Mouse (Mus musculus): ENCODE results near the gene Epha4. TPM values are rescaled to one million over a fixed set of nuclear protein-coding genes. Genes with fewer than 3 reads are reported as not detected.

The Epha4 gene
- total and polyA plus RNA-seq, 3 experiments: 25.4 to 45.5 (median 28.4) TPM

DNA sequence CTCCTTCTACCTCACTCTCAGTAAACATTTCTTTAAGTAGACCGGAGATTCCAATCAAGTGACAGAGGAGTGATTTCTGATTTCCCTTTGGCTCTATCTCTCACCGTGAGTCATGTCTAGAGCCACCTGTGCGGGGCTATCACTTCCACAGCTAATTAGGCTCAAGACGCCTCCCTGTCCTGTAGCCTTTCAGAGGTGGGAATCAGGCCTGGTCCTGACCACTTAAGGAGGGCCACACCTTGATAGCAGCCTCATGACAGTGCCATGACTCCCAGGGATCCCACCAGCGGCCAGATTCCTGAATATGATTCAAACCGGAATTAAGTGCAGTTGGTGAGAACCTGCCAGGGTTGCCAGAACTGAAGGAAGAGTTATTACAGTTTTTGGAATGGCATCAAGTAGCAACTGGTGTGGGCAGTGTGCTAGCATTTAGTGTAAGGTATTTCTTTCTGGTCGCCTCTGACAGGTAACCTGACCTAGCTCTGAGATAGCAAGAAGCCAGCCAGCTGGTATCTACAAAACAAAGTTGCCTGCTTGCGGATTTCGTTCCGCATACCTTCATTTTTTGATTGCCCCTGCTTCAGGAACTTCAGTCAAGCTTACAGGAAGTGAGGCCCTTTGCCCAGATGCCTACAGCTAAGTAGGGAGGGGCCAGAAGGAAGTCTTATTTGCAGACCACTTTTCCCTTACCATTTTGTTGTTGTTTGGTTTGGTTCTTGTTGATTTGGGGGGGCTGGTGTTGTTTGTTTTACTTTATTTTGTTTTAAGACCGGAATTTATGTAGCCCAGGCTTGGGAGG is 53.9 kb downstream of the Epha4 start:
- peak in 1 of 2 experiments; percentile 8 for DNase-seq
- peaks cover 18% of the 10 kb centered on the region for H3K36me3 ChIP-seq (ENCODE audit: control insufficient read depth, insufficient read depth, low read length)
- no peak overlapping the region for H3K9ac ChIP-seq (ENCODE audit: low read depth, low read length)
- no peaks in the 10 kb centered on the region for H3K27me3 ChIP-seq (ENCODE audit: control insufficient read depth, insufficient read depth, low read length)
- intact Hi-C loops (cut with DNase I): loop anchor here (2.0 kb wide), 1 partner anchor 16 kb away; no protein-coding TSS in a partner anchor
- WGBS: 60% methylated on average over 11 of the region's 11 CpGs
- H3K27ac ChIP-seq: peak overlapping the region; percentile 29
- H3K79me2 ChIP-seq (replicated peaks; ENCODE audit: control insufficient read depth, insufficient read depth, low read length): peaks cover 4% of the 10 kb centered on the region; the same call in 1 of the 2 replicates
- TF ChIP-seq POLR2A (IDR thresholded peaks at IDR 0.05; ENCODE audit: insufficient read depth, low read depth, low read length): no peak
- no peak for TF ChIP-seq CTCF (IDR thresholded peaks at IDR 0.05)
- no peak for TF ChIP-seq EP300 (IDR thresholded peaks at IDR 0.05; ENCODE audit: insufficient read depth, low read depth, low read length)
- no peak overlapping the region for H3K4me3 ChIP-seq
- H3K4me1 ChIP-seq (ENCODE audit: control insufficient read depth, insufficient read depth, low read length): peaks cover 16% of the 10 kb centered on the region

DNA sequence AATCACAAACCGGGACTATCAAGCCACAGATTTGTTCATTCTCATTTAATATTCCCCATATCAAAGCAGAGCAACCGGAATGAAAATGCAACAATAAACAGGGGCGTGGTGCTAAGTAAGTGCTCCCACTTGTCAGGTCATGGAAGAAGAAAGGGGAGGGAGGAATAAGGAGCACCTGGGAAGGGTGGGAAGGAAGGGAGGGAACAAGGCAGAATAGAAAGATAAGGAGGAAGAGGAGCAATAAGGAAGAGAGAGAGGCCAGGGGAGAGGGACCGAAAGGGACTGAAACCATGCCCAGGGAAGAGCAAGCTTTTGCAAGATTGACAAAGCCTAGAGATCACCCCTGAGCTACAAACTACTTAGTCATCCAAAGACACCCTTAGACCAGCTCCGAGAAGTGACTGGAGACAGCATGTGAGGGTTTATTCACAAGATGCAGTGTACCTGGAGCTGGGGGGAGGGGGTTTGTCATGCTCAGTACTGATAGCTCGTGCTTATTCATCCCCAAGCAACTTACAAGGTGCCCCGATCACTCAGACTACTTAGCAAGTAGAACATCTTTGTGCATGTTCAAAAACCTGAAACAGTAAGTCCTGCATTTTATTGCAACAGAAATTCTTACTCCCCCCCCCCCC is 56.0 kb downstream of the Epha4 start:
- Histone ChIP-seq H3K27ac (no peak overlapping the region), H3K4me1 (ENCODE audit: control insufficient read depth, insufficient read depth, low read length) (peaks cover 16% of the 10 kb centered on the region), H3K36me3 (ENCODE audit: control insufficient read depth, insufficient read depth, low read length) (peaks cover 16% of the 10 kb centered on the region), H3K9ac (ENCODE audit: low read depth, low read length) (no peak overlapping the region), H3K79me2 (replicated peaks; ENCODE audit: control insufficient read depth, insufficient read depth, low read length) (peaks cover 4% of the 10 kb centered on the region), H3K4me3 (no peak overlapping the region), H3K27me3 (ENCODE audit: control insufficient read depth, insufficient read depth, low read length) (no peaks in the 10 kb centered on the region)
- intact Hi-C loops (cut with DNase I): no loop called here
- no peak for TF ChIP-seq EP300 (IDR thresholded peaks at IDR 0.05; ENCODE audit: insufficient read depth, low read depth, low read length)
- TF ChIP-seq CTCF (IDR thresholded peaks at IDR 0.05): no peak
- no peak for TF ChIP-seq POLR2A (IDR thresholded peaks at IDR 0.05; ENCODE audit: insufficient read depth, low read depth, low read length)
- no peak for DNase-seq
- 82% methylated on average over 7 of the region's 7 CpGs for WGBS

DNA sequence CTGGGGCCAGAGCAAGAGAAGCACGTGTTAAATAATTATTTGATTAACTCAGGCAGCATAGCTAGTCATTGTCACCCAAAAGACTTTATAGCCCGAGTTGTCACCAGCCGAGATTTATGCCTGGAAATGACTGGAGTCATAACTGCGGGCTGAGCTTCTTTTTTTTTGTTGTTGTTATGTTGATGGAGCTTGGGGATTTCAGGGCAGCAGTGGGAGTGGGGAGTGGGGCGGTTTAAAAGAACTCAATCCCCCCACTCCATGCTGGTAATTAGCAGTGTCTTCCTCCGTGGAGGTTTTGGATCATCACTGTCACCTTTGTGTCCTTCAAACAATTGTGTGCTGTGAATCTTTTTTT is 57.5 kb downstream of the Epha4 start:
- TF ChIP-seq CTCF (IDR thresholded peaks at IDR 0.05) (no peak), EP300 (IDR thresholded peaks at IDR 0.05; ENCODE audit: insufficient read depth, low read depth, low read length) (no peak), POLR2A (IDR thresholded peaks at IDR 0.05; ENCODE audit: insufficient read depth, low read depth, low read length) (no peak)
- intact Hi-C loops (cut with DNase I): no loop called here
- Histone ChIP-seq H3K4me3 (no peak overlapping the region), H3K36me3 (ENCODE audit: control insufficient read depth, insufficient read depth, low read length) (peaks cover 13% of the 10 kb centered on the region), H3K27me3 (ENCODE audit: control insufficient read depth, insufficient read depth, low read length) (no peaks in the 10 kb centered on the region), H3K79me2 (replicated peaks; ENCODE audit: control insufficient read depth, insufficient read depth, low read length) (peaks cover 4% of the 10 kb centered on the region), H3K9ac (ENCODE audit: low read depth, low read length) (no peak overlapping the region), H3K27ac (no peak overlapping the region), H3K4me1 (ENCODE audit: control insufficient read depth, insufficient read depth, low read length) (peaks cover 12% of the 10 kb centered on the region)
- no peak for DNase-seq
- 67% methylated on average over 6 of the region's 6 CpGs for WGBS

DNA sequence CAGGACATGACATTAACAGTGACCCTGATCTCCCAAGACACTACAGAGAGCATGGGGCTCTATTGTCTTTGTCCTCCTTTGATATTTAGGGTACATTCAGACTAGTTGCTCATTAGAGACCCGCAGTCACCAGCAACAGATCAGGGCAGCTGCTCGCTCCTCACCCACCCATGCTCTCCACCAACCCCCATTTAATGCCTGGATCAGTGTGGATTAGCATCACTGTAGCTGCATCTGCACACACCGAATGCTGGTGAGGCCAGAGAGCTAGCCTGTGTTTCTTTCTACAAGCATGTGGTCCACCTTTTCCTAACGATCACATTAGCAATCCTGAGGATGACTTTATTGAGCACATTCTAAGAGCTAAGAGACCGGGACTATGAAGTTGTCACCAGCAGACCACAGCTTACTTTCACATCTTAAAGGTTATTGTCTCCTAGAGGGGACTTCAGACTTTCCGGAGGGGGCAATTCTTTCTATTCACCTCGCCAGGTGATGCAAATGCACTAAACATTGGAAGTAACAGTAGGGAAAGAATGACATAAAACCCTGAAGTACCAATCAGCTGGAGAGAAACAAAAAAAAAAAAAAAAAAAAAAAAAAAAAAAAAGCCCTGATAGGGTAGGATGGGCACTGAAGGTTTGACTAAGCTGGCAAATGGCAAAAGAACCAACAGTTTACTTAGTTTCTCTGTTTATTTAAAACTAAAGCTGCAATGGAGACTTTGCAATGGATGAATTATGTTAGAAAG is 58.0 kb downstream of the Epha4 start:
- no peak for TF ChIP-seq CTCF (IDR thresholded peaks at IDR 0.05)
- no peak for TF ChIP-seq EP300 (IDR thresholded peaks at IDR 0.05; ENCODE audit: insufficient read depth, low read depth, low read length)
- no peak for TF ChIP-seq POLR2A (IDR thresholded peaks at IDR 0.05; ENCODE audit: insufficient read depth, low read depth, low read length)
- intact Hi-C loops (cut with DNase I): no loop called here
- H3K27me3 ChIP-seq (ENCODE audit: control insufficient read depth, insufficient read depth, low read length): no peaks in the 10 kb centered on the region
- DNase-seq: no peak
- peaks cover 9% of the 10 kb centered on the region for H3K4me1 ChIP-seq (ENCODE audit: control insufficient read depth, insufficient read depth, low read length)
- no peak overlapping the region for H3K27ac ChIP-seq
- H3K36me3 ChIP-seq (ENCODE audit: control insufficient read depth, insufficient read depth, low read length): peaks cover 9% of the 10 kb centered on the region
- no peak overlapping the region for H3K4me3 ChIP-seq
- WGBS: 87% methylated on average over 7 of the region's 7 CpGs
- peaks cover 4% of the 10 kb centered on the region for H3K79me2 ChIP-seq (replicated peaks; ENCODE audit: control insufficient read depth, insufficient read depth, low read length)
- H3K9ac ChIP-seq (ENCODE audit: low read depth, low read length): no peak overlapping the region

DNA sequence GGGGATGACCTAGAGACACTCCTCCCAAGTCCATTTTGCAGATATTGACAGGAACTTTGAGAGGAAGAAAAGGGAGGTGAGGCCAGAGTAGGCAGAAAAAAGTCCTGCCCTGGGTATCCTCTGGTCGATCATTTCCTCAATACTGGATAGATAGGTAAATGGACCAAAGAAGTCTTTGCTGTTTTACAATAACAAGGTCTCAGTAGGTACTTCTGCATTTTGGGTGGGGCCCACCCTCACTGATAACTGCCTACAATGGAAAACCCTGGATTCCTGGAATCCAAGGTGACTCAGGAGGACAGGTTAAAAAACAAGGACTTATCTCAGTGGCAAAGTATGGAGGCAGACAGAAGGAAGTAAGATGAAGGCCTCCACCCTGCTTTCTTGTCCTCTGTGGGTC is 61.1 kb downstream of the Epha4 start:
- no peaks in the 10 kb centered on the region for H3K27me3 ChIP-seq (ENCODE audit: control insufficient read depth, insufficient read depth, low read length)
- intact Hi-C loops (cut with DNase I): no loop called here
- H3K79me2 ChIP-seq (replicated peaks; ENCODE audit: control insufficient read depth, insufficient read depth, low read length): peaks cover 4% of the 10 kb centered on the region
- 91% methylated on average over 1 of the region's 1 CpGs for WGBS
- no peak overlapping the region for H3K27ac ChIP-seq
- no peak overlapping the region for H3K9ac ChIP-seq (ENCODE audit: low read depth, low read length)
- no peak for DNase-seq
- H3K36me3 ChIP-seq (ENCODE audit: control insufficient read depth, insufficient read depth, low read length): peaks cover 6% of the 10 kb centered on the region
- H3K4me3 ChIP-seq: no peak overlapping the region
- no peaks in the 10 kb centered on the region for H3K4me1 ChIP-seq (ENCODE audit: control insufficient read depth, insufficient read depth, low read length)
- no peak for TF ChIP-seq POLR2A (IDR thresholded peaks at IDR 0.05; ENCODE audit: insufficient read depth, low read depth, low read length)
- TF ChIP-seq CTCF (IDR thresholded peaks at IDR 0.05): no peak
- TF ChIP-seq EP300 (IDR thresholded peaks at IDR 0.05; ENCODE audit: insufficient read depth, low read depth, low read length): no peak

All from heart, adult 2 months (tissue).